Mouse (Mus musculus) forebrain, embryonic 14.5 days (tissue): ENCODE data around the gene Myh11. TPM values are rescaled to one million over a fixed set of nuclear protein-coding genes. Genes with fewer than 3 reads are reported as not detected.
"Not testable (repeated sequence)": the region's sequence is repeated elsewhere in the genome, so short reads cannot be mapped to it uniquely, and the experiment has no call there.

Experiments
- ATAC-seq: fragments of 200-750 bp; cut with Nextera tagmentation; 2 replicates; pipeline ENCODE4 v1.8.0; 2017; ENCODE audit warnings: mild to moderate bottlenecking, moderate library complexity
- DNase-seq: peaks from one replicate; pipeline ENCODE4 v3.0.0-alpha.2; 2015; ENCODE audit warnings: low spot score
- H3K27ac ChIP-seq: fragments of 300-500 bp; sonication (generic); 2 replicates; pipeline ENCODE4 v1.5.1; 2014; ENCODE audit warnings: low read depth, mild to moderate bottlenecking, control low read depth, low read length, moderate library complexity
- H3K27me3 ChIP-seq: fragments of 300-500 bp; sonication (generic); replicated peaks from 2 replicates; pipeline ENCODE4 v1.6.1; 2014; ENCODE audit warnings: low read length, control low read depth, mixed read lengths; ENCODE audit not compliant: control insufficient read depth, insufficient read depth
- H3K36me3 ChIP-seq: fragments of 300-500 bp; sonication (generic); 2 replicates; pipeline ENCODE4 v1.6.1; 2014; ENCODE audit warnings: low read length, control low read depth; ENCODE audit not compliant: control insufficient read depth, insufficient read depth
- H3K4me1 ChIP-seq: fragments of 300-500 bp; sonication (generic); 2 replicates; pipeline ENCODE4 v1.6.1; 2014; ENCODE audit warnings: antibody characterized with exemption, low read length, control low read depth; ENCODE audit not compliant: control insufficient read depth, insufficient read depth
- H3K4me2 ChIP-seq: fragments of 300-500 bp; sonication (generic); 2 replicates; pipeline ENCODE4 v1.6.1; 2014; ENCODE audit warnings: mild to moderate bottlenecking, control low read depth, low read length
- H3K4me3 ChIP-seq: fragments of 300-500 bp; sonication (generic); 2 replicates; pipeline ENCODE4 v1.5.1; 2014; ENCODE audit warnings: low read depth, low read length, control low read depth
- H3K9ac ChIP-seq: fragments of 300-500 bp; sonication (generic); 2 replicates; pipeline ENCODE4 v1.6.1; 2014; ENCODE audit warnings: mild to moderate bottlenecking, low read length, control low read depth, moderate library complexity
- H3K9me3 ChIP-seq: fragments of 300-500 bp; sonication (generic); replicated peaks from 2 replicates; pipeline ENCODE4 v1.6.1; 2016; ENCODE audit warnings: low read length, control low read depth, mixed read lengths; ENCODE audit not compliant: control insufficient read depth
- WGBS: fragments of 180-500 bp; shearing (Covaris S2); extraction: QIAGEN DNeasy Blood & Tissue Kit; methylation state at CpG from one replicate; pipeline ENCODE4 v1.1.7; 2014; 5-methylcytosine and 5-hydroxymethylcytosine counted together
- polyA plus RNA-seq: library from polyadenylated mRNA; unstranded; fragments of >200 nt; fragmentation: Nextera tagmentation; extraction: Ambion mirVana; gene quantifications from 2 replicates; pipeline ENCODE4 v1.2.1, GENCODE M21; 2014

Myh11 gene
- polyA plus RNA-seq, 1 experiment from 2014 or later: 0.28 TPM

DNA sequence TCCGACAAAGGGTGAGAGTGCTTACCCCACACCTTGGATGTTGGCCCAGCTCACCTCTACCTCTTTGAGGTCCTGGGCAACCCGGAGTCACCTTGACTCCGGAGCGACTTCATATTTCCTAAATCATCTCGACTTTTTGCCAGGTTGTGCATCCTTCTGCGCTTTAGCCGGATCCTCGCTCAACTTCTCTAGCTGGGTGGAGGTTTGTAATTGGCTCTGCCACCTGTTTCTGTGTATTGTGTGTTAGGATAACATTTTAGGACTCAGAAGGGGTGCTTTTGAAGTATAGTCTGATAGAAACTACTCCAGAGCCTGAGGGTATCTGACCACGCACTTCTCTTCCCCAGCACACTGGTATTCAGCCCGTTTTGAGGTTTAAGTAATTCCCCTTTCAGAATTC, 127.4 kb downstream of the Myh11 start:
- 2% methylated on average over 10 of the region's 10 CpGs for WGBS

DNA sequence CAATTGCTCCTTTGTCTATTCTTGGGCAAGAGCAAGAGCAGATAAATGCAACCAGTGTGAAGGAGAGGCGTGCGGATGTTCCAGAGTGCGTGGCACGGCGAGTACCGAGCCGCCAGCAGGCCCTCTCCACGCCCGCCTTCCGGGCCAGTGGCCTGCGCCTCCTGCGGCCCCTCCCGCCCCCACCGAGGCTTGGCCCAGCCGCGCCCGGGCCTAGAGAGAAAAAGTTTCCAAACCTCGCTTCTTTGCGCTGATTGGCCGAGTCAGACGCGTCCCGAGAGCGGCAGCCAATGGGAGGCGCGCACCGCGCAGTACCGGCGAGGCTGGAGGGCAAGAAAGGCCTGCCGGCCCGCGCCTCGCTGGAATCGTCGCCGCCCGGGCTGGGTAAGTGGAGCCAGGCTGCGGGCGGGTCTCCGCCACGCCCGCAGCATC, 128.2 kb downstream of the Myh11 start, which contains the start of the genes Nde1 and Marf1:
Gene Nde1 (plus strand): TSS at position 288 of the 429 bp plus-strand sequence.
Gene Marf1 (minus strand): TSS at position 364 of the 429 bp plus-strand sequence.
- ATAC-seq (peak; percentile 80), DNase-seq (peak; percentile 94)
- Histone ChIP-seq H3K27ac (peak within 1 kb of the TSS; percentile 70), H3K9me3 (no peaks in the 10 kb centered on the region), H3K27me3 (no peaks in the 10 kb centered on the region), H3K4me3 (peak within 1 kb of the TSS; percentile 64), H3K36me3 (no peaks in the 10 kb centered on the region), H3K4me2 (peak within 1 kb of the TSS; percentile 81), H3K9ac (peak within 1 kb of the TSS; percentile 77), H3K4me1 (peaks cover 7% of the 10 kb centered on the region)
- 0% methylated on average over 43 of the region's 43 CpGs for WGBS

More for the DNA sequence above, 127.4 kb downstream of the Myh11 start:
- Histone ChIP-seq H3K4me1 (peaks cover 4% of the 10 kb centered on the region; the same call in 1 of the 2 replicates), H3K9ac (peak overlapping the region; percentile 77), H3K4me3 (peak overlapping the region; percentile 64), H3K9me3 (no peaks in the 10 kb centered on the region), H3K36me3 (peaks cover 4% of the 10 kb centered on the region; the same call in 1 of the 2 replicates), H3K4me2 (peak overlapping the region; percentile 81), H3K27me3 (no peaks in the 10 kb centered on the region), H3K27ac (no peak overlapping the region)
- DNase-seq (no peak), ATAC-seq (no peak)

DNA sequence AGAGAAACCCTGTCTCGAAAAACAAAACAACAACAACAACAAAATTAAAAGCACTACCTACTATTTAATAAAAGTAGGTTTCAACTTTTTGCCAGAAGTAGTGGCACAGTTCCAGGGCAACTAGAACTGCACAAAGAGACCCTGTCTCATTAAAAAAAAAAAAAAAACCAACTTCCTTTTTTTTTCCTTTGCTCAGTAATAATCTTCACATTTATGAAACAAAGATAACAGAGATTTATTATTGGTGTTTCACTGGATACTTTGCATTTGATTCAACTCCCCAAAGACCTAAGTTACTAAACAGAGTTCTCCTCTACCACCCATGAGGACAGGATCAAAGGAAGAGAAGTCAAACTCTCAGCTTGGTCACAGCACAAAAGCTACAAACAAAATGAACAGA, 130.2 kb downstream of the Myh11 start:
- Histone ChIP-seq H3K36me3 (no peaks in the 10 kb centered on the region), H3K4me1 (peaks cover 10% of the 10 kb centered on the region), H3K27me3 (no peaks in the 10 kb centered on the region), H3K27ac (no peak overlapping the region), H3K4me2 (no peak overlapping the region), H3K9me3 (no peaks in the 10 kb centered on the region), H3K4me3 (no peak overlapping the region), H3K9ac (no peak overlapping the region)
- DNase-seq: no peak
- 77% methylated on average over 1 of the region's 1 CpGs for whole genome bisulfite sequencing
- ATAC-seq: no peak

DNA sequence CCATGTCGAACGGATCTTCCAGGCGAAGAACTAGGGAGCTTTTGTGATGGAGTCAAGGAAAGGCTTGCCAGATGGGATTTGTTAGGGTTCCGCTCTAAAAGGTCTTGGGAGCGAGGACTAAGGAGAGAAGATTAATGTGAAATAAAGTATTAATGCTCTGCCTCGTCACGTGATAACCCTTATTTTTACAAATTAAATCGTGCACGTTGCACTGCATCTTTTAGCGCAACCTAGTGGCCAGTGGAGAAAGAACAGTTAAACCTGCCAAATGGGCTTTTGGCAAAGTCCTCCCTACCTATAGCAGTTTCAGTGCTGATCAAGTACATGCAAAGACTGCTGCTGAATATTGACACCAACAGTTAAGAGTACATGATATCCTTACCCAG, 131.4 kb downstream of the Myh11 start:
- Histone ChIP-seq H3K4me1 (peaks cover 10% of the 10 kb centered on the region), H3K4me3 (peak overlapping the region; percentile 82), H3K27me3 (no peaks in the 10 kb centered on the region), H3K4me2 (peak overlapping the region; percentile 51), H3K9ac (peak overlapping the region; percentile 76), H3K27ac (peak overlapping the region; percentile 96), H3K9me3 (no peaks in the 10 kb centered on the region), H3K36me3 (0 out of 2 replicates have a peak, but pooled peaks cover 2% of the 10 kb centered on the region)
- ATAC-seq (peak; percentile 24), DNase-seq (peak; percentile 94)
- under 1% methylated on average over 10 of the region's 10 CpGs for WGBS

DNA sequence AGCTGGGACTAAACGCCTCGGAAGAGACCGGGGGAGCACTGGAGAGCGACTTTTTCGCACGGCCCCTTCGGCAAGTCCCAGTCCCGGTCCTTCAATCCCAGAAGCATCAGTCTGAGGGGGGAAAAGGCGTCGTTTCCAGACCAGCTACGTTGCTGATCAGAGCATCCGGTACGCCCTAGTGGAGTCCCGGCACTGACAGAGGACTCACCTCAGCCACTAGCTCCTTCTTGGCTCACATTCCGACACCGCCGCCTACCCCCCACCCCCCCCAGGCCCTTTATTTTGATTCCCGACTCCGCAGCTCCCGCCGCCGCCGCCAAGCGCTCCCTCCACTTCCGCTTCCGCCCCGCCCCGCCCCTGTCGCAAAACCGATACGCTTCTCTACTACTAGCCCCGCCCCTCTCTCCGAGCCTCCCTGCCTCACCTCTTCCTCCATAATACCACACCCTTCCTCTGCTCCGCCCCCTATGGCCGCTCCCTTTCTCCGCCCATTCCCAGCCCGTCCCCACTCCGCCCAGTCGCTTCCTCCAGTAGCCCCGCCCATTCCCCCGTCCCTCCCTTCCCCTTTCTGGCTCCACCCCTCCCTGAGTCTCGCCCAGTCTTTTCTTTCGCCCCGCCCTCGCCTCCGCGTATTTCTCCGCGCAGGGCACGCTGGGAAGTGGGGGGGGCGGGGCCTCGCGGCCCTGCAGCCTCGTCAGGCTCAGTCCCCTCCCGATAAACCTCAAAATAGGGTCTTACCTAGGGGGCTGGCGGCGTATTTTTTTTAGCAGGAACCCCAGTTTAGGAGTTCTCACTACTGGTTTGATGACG, 132.0 kb downstream of the Myh11 start:
- Histone ChIP-seq H3K4me1 (peaks cover 10% of the 10 kb centered on the region), H3K27me3 (no peaks in the 10 kb centered on the region), H3K9me3 (no peaks in the 10 kb centered on the region), H3K4me3 (peak overlapping the region; percentile 82), H3K4me2 (peak overlapping the region; percentile 66), H3K36me3 (0 out of 2 replicates have a peak, but pooled peaks cover 2% of the 10 kb centered on the region), H3K9ac (peak overlapping the region; percentile 84), H3K27ac (peak overlapping the region; percentile 96)
- ATAC-seq (peak; percentile 94), DNase-seq (peak; percentile 99)
- under 1% methylated on average over 56 of the region's 58 CpGs for WGBS

DNA sequence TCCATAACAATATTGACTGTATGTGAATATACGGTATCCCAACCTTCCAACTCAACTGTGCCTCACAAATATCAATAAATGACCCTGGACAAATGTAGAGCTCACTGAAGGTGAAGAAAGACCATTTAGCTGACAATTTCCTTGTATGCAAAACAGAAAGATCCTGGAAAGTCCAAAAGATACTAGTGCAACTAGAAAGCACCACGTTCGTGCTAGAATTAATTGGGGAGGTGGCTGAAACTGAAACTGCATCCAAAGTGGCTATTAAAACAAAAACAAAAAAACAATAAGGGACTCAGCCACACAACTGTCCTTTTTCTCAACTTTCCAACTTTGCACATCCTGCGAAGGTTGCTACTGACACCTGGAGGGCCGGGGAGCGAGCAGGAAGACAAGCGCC, 132.6 kb downstream of the Myh11 start:
- H3K4me1 ChIP-seq: peaks cover 8% of the 10 kb centered on the region
- H3K4me2 ChIP-seq: peak overlapping the region; percentile 66
- H3K9me3 ChIP-seq: no peaks in the 10 kb centered on the region
- H3K4me3 ChIP-seq: peak overlapping the region; percentile 82
- 8% methylated on average over 7 of the region's 7 CpGs for WGBS
- peak overlapping the region; percentile 96 for H3K27ac ChIP-seq
- DNase-seq (no peak), ATAC-seq (no peak)
- H3K36me3 ChIP-seq: 0 out of 2 replicates have a peak, but pooled peaks cover 5% of the 10 kb centered on the region
- no peaks in the 10 kb centered on the region for H3K27me3 ChIP-seq
- peak overlapping the region; percentile 84 for H3K9ac ChIP-seq

DNA sequence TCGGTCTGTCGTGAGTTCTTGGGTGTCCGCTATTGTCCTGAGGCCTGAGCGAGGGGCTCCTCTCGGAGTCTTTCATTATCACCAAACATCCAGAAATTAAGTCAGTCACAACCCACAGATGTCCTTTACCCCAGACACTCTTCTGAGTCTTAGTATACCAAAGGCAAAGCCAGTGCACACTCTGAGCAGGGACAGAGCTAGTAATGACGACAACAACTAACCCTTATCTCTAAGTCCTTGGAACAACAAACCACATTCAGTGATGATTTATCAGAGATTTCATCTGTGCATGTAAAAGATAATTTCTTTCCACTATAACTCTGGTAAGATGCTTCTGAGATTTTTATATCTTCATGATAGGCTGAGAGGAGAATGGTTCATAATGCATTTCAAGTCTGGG, 134.9 kb downstream of the Myh11 start:
- Histone ChIP-seq H3K4me1 (peaks cover 7% of the 10 kb centered on the region), H3K36me3 (peaks cover 24% of the 10 kb centered on the region), H3K4me2 (no peak overlapping the region), H3K9me3 (no peaks in the 10 kb centered on the region), H3K27ac (no peak overlapping the region), H3K27me3 (no peaks in the 10 kb centered on the region), H3K4me3 (no peak overlapping the region), H3K9ac (no peak overlapping the region)
- DNase-seq (no peak), ATAC-seq (no peak)
- 94% methylated on average over 5 of the region's 6 CpGs for WGBS

DNA sequence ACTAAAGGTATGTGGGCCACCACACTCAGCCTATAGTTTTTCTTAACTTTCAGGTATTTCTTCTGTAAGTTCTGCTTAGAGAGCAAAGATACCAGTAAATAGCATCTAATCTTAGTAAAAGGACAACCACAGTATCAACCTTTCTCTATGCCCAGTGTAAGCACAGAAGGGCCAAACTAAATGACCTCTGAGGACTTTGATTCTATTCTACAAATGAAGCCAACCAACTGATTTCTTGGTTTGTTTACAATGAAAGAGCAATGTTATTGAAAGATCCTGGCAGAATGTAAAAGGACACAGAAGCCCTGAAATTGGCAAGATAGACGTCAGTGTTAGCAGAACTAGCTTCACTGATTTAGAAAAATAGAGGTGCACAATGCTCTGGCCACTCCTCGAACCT, 135.5 kb downstream of the Myh11 start:
- peaks cover 30% of the 10 kb centered on the region for H3K36me3 ChIP-seq
- H3K27ac ChIP-seq, H3K4me1 ChIP-seq, DNase-seq, H3K4me3 ChIP-seq, H3K9me3 ChIP-seq, H3K4me2 ChIP-seq, ATAC-seq, H3K9ac ChIP-seq, H3K27me3 ChIP-seq: not testable (repeated sequence)
- WGBS: 90% methylated on average over 1 of the region's 2 CpGs

DNA sequence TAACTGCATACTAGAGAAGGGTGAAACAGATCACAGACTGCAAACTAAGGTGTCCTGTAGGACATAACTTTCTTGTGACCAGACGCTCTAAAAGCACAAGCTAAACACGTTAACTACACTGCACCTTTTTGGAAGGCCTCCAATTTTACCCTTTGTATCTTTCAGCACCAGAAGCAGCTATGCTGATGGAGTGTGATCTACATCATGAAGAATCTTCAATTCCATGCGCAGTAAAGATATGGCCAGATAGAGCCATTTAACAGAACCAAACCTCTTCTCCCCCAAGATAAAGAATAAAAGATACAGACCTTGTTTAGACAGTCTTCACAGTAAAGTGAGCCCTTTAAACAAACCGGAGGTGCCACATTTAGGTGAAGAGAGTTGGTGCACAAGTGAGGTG, 139.5 kb downstream of the Myh11 start:
- no peaks in the 10 kb centered on the region for H3K4me1 ChIP-seq
- H3K4me2 ChIP-seq: no peak overlapping the region
- H3K27ac ChIP-seq: no peak overlapping the region
- no peak overlapping the region for H3K4me3 ChIP-seq
- H3K9me3 ChIP-seq: no peaks in the 10 kb centered on the region
- peaks cover 60% of the 10 kb centered on the region for H3K36me3 ChIP-seq
- no peaks in the 10 kb centered on the region for H3K27me3 ChIP-seq
- DNase-seq (no peak), ATAC-seq (no peak)
- no peak overlapping the region for H3K9ac ChIP-seq
- 92% methylated on average over 4 of the region's 4 CpGs for WGBS
